Mouse (Mus musculus) right cerebral cortex, adult 18-20 months (tissue): ENCODE measurements around the gene Slc16a12.
"Not testable (repeated sequence)": the region's sequence is repeated elsewhere in the genome, so short reads cannot be mapped to it uniquely, and the experiment has no call there.

Source experiments
- DNase-seq: peaks from one replicate; pipeline ENCODE4 v3.0.0; 2022; ENCODE audit warnings: mixed read lengths

The Slc16a12 gene

GRCm38 (mm10) chr19:34746688-34747504 lies at the start of gene Slc16a12:
Slc16a12 (minus strand) TSS chr19:34747289.
- no peak for DNase-seq

- no peak for DNase-seq
These were observed 49.3 kb upstream of the Slc16a12 start for GRCm38 (mm10) chr19:34796396-34796795.

GRCm38 (mm10) chr19:34782491-34782890 lies 35.4 kb upstream of the Slc16a12 start:
- no peak for DNase-seq

GRCm38 (mm10) chr19:34778993-34779392 lies 31.9 kb upstream of the Slc16a12 start:
- DNase-seq: no peak

- DNase-seq: no peak
These were observed 31.0 kb upstream of the Slc16a12 start for GRCm38 (mm10) chr19:34778098-34778497.

- DNase-seq: peak; percentile 27
These were observed 25.7 kb upstream of the Slc16a12 start for GRCm38 (mm10) chr19:34772775-34773174.

- DNase-seq: no peak
These were observed 23.7 kb upstream of the Slc16a12 start for GRCm38 (mm10) chr19:34770764-34771163.

GRCm38 (mm10) chr19:34758754-34759153 lies 11.7 kb upstream of the Slc16a12 start:
- DNase-seq: no peak

GRCm38 (mm10) chr19:34756561-34757240 lies 9.6 kb upstream of the Slc16a12 start:
- no peak for DNase-seq

GRCm38 (mm10) chr19:34755680-34756079 lies 8.6 kb upstream of the Slc16a12 start:
- DNase-seq: no peak

GRCm38 (mm10) chr19:34753243-34753642 lies 6.2 kb upstream of the Slc16a12 start:
- DNase-seq: no peak

- no peak for DNase-seq
These were observed 5.5 kb upstream of the Slc16a12 start for GRCm38 (mm10) chr19:34752391-34753092.

- DNase-seq: no peak
These were observed 4.1 kb upstream of the Slc16a12 start for GRCm38 (mm10) chr19:34751150-34751549.

- no peak for DNase-seq
These were observed 1.9 kb upstream of the Slc16a12 start for GRCm38 (mm10) chr19:34748992-34749391.

GRCm38 (mm10) chr19:34747969-34748368 lies 880 bp upstream of the Slc16a12 start:
- not testable (repeated sequence) for DNase-seq

- DNase-seq: no peak
These were observed 888 bp downstream of the Slc16a12 start for GRCm38 (mm10) chr19:34746201-34746600.

- DNase-seq: no peak
These were observed 2.1 kb downstream of the Slc16a12 start for GRCm38 (mm10) chr19:34745012-34745411.

- DNase-seq: no peak
These were observed 9.2 kb downstream of the Slc16a12 start for GRCm38 (mm10) chr19:34737916-34738315.

GRCm38 (mm10) chr19:34735900-34736299 lies 11.2 kb downstream of the Slc16a12 start:
- no peak for DNase-seq

GRCm38 (mm10) chr19:34733020-34733419 lies 14.1 kb downstream of the Slc16a12 start:
- no peak for DNase-seq

GRCm38 (mm10) chr19:34731356-34731755 lies 15.7 kb downstream of the Slc16a12 start:
- no peak for DNase-seq

GRCm38 (mm10) chr19:34730584-34730983 lies 16.5 kb downstream of the Slc16a12 start:
- DNase-seq: no peak

- DNase-seq: no peak
These were observed 17.6 kb downstream of the Slc16a12 start for GRCm38 (mm10) chr19:34729505-34729904.
